Mouse (Mus musculus) left cerebral cortex, adult 9 months (tissue): ENCODE measurements at regions not wholly inside any gene's neighbourhood (a gene's known extent, or its start where the extent isn't known, plus 50 kb on each side); places are given as distances from the start of the nearest gene placed in this dataset.
A peak's percentile ranks its signal among the peaks of the same experiment; 100 is the strongest.

Experiments
- DNase-seq, 2 experiments: peaks; one replicate each; pipeline ENCODE4 v3.0.0; 2022; ENCODE audit warnings: low spot score in 2 of 2

DNA sequence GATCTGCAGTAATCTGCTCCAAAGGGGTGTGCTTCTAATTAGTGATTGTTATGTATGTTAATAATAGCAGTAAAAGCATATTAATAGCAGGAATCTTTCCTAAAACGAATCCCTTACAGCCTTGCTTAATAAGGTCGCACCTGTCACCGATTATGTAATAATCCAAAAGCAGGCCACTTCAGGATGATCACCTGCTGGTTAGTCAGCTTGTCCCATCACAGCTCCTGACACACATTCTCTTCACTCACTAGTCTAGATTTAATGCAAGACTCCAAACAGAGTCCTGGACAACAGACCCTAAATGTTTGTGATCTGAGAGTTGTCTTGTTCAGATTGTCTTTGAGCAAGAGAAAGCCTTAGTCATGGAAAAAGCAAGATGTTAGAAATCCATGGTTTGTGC is 85.2 kb upstream of the Kctd3 start:
- DNase-seq = no peak

- no peak for DNase-seq
These were observed 77.6 kb upstream of the Kctd3 start for GRCm38 (mm10) chr1:189085245-189085644.

DNA sequence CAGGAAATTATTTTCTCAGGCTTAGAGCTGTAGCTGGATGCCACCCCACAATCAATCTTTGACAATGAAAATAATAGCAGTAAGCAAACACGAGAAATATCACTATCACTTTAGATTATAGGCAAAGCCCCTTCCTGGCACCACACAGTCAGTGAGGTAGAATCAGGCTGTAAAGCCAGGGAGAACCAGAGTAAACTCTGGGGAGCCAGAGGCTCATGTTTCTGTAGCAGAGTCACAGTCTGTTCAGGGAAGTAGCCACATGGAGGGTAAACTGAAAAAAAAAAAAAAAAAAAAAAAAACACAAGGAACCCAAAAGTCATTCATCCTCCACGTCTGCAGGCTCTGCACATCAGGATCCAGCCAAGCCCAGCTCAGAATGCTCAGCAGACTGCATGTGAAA is 73.6 kb upstream of the Kctd3 start:
- no peak for DNase-seq

DNA sequence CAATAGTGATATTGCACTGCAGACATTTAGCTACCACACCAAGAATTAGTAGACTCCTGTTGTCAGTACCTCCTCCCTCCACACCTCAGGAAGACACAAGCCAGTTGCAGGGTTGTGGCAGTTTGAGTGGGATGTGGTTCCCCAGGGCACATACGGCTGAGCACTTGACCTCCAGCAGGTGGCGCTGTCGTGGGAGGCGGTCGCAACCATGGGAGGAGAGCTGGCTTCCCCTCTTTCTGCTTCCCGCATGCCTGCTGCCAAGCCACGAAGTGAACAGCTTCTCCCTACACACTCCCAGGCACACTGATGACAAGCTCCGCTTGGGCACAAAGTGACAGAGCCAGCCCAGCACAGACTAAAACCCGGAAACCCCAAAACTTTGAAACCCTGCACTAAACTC is 73.2 kb upstream of the Kctd3 start:
- DNase-seq = peak in 1 of 2 experiments; percentile 20

GRCm38 (mm10) chr1:189079451-189080410 is 72.1 kb upstream of the Kctd3 start:
- no peak for DNase-seq

DNA sequence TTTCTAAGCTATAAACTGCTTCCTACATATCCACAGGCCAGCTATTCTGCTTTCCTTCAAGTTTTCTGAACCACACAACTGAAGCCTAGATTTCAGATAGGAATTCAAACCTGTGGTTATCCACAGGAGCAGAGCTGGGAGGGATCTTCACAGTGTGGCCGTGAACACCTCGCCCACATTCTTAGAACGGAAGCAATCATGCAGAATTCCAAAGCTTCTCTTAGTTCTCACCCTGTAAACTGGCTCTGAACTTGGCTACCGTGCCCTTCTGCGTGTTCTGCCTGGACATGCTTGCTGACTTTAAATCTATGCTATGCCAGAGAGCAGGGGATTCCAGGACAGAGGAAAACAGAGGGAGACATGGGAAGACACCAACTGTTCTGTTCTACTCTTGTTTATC is 70.2 kb upstream of the Kctd3 start:
- no peak for DNase-seq

GRCm38 (mm10) chr1:189076276-189076675 is 68.6 kb upstream of the Kctd3 start:
- no peak for DNase-seq

DNA sequence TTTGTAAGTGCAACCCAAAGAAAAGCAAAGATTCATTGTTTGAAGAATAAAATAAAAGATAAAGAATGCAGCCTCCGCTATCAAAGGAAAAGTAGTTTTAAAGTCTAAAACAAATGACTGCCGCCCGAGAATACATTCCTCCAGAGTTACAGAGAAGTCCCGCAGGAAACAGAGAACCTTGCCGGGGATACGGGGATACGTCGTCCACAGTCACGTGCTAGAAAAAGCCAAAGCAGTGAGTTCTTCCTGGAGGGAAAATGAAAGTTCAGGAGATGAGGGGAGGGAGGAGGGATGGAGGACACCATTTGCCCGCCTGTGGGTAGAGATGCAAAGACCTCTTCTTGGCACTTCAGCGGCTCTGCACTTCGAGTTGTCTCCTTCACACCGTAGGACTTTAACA is 68.0 kb upstream of the Kctd3 start:
- DNase-seq = no peak

- no peak for DNase-seq
These were observed 64.9 kb upstream of the Kctd3 start for GRCm38 (mm10) chr1:189072516-189072915.

GRCm38 (mm10) chr1:189068204-189068603 is 60.6 kb upstream of the Kctd3 start:
- DNase-seq = no peak

DNA sequence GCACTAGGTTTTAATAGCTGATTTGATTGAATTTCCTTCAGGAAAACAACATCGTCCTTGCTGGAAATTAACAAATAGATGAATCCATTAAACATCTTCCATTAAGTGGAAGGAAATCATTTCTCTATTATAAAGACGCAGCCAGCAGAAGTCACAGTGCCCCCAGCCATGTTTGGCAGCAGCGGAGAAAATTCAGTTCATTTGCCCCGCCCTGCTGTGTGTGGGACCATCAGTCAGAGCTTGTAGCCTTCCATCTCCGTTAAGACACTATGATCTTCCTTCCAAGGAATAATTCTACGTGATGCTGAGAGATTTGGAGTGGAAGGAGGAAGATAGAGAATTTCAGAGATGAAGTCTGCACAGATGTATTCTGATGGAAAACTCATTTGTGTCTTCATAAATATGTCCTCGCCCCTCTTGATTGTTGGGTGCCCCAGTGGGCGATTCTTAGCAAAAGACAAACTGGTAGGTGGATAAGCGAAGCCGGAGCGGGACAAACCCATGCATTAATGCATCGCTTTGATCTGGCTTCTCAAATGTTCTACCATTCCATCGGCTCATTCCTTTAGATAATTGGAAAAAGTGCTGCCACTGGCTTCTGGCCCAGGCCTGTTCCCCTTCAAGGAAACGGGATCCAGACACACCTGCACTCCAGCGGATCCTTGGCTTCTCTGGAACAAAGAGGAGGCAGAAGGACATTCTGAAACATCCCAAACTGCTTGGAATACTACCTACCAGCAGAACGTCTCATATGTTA is 59.7 kb upstream of the Kctd3 start:
- no peak for DNase-seq

- DNase-seq = no peak
These were observed 59.0 kb upstream of the Kctd3 start for GRCm38 (mm10) chr1:189066446-189067151.

GRCm38 (mm10) chr1:189065152-189065910 is 57.7 kb upstream of the Kctd3 start:
- no peak for DNase-seq

DNA sequence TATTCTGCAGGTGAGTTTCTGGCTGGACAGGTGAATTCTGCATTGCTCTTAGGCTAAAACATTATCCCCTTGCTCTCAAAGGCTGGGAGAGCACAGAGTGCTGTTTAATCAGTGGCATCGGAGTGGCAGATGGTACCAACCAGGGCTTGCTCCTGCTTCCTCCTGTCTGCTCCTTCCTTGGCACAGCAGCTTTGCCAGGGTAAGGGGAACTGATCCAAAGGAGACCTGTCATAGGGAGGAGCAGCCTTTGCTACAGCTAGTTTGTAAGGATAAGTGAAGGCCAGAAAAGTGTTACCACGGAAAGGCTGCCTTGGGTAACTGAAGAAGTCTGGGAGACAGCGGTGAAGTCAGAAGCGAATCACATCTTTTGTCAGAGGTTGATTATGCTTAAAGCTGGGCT is 57.0 kb upstream of the Kctd3 start:
- no peak for DNase-seq

DNA sequence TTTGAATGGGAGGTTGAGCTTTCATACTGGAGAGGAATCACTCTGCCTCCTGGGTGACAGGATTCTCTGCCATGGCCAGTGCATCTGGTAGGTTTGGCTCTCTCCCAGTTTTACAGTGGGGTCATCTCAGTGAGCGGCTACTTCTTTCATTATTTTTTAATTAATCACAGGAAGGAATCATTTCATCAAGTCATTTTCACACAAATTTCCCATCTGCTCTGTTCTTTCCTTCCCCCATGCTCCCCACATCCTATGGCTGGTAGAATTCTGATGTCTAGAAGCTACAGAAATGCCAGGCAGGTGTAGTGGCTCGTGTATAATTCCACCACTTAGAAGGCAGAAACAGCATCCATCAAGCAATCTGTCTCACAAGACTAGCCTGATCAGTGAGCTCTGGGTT is 56.1 kb upstream of the Kctd3 start:
- no peak for DNase-seq

DNA sequence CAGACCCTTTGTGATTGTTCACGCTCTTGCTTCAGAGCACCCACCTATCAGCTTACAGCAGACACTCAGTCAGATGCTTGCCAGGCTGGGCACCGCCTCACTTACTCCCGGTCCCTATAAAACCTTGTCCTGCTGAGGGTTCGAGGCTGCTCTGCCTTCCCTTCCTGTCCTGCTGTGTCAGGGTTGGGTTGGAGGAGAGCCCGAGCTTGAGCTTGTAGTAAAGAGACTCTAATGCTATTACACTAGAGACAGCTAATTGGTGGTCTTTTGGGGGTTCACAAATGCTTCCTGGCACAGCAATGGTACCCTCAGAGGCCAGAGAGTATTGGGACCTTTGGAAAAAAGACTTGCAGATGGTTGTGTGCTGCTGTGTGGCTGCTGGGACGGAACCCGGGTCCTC is 55.6 kb upstream of the Kctd3 start:
- no peak for DNase-seq
